Mouse (Mus musculus) hindbrain, embryonic 14.5 days (tissue): ENCODE data around the gene Gm14435. TPM values are rescaled to one million over a fixed set of nuclear protein-coding genes. Genes with fewer than 3 reads are reported as not detected.
"Not testable (repeated sequence)": the region's sequence is repeated elsewhere in the genome, so short reads cannot be mapped to it uniquely, and the experiment has no call there.

Experiments used
- ATAC-seq: fragments of 200-750 bp; cut with Nextera tagmentation; 2 replicates; pipeline ENCODE4 v1.8.0; 2017; ENCODE audit warnings: moderate number of reproducible peaks, mild to moderate bottlenecking, moderate TSS enrichment, moderate library complexity; ENCODE audit not compliant: low FRiP score
- DNase-seq: peaks from one replicate; pipeline ENCODE4 v3.0.0-alpha.2; 2015; ENCODE audit warnings: low spot score
- H3K27ac ChIP-seq: fragments of 300-500 bp; sonication (generic); 2 replicates; pipeline ENCODE4 v1.5.1; 2014; ENCODE audit warnings: mild to moderate bottlenecking, moderate library complexity
- H3K27me3 ChIP-seq: fragments of 300-500 bp; sonication (generic); 2 replicates; pipeline ENCODE4 v1.6.1; 2014; ENCODE audit warnings: mild to moderate bottlenecking, low read length, mixed read lengths; ENCODE audit not compliant: control insufficient read depth, insufficient read depth
- H3K36me3 ChIP-seq: fragments of 300-500 bp; sonication (generic); replicated peaks from 2 replicates; pipeline ENCODE4 v1.6.1; 2014; ENCODE audit not compliant: control insufficient read depth, insufficient read depth
- H3K4me1 ChIP-seq: fragments of 300-500 bp; sonication (generic); replicated peaks from 2 replicates; pipeline ENCODE4 v1.6.1; 2014; ENCODE audit warnings: antibody characterized with exemption, low read length, mixed read lengths; ENCODE audit not compliant: control insufficient read depth, insufficient read depth
- H3K4me2 ChIP-seq: fragments of 300-500 bp; sonication (generic); replicated peaks from 2 replicates; pipeline ENCODE4 v1.6.1; 2014; ENCODE audit warnings: mild to moderate bottlenecking, moderate library complexity
- H3K4me3 ChIP-seq: fragments of 300-500 bp; sonication (generic); replicated peaks from 2 replicates; pipeline ENCODE4 v1.5.1; 2014; ENCODE audit warnings: mild to moderate bottlenecking, low read length
- H3K9ac ChIP-seq: fragments of 300-500 bp; sonication (generic); 2 replicates; pipeline ENCODE4 v1.6.1; 2014
- H3K9me3 ChIP-seq: fragments of 300-500 bp; sonication (generic); 2 replicates; pipeline ENCODE4 v1.6.1; 2016; ENCODE audit warnings: low read length; ENCODE audit not compliant: control insufficient read depth
- WGBS: fragments of 180-500 bp; shearing (Covaris S2); extraction: QIAGEN DNeasy Blood & Tissue Kit; methylation state at CpG from one replicate; pipeline ENCODE4 v1.1.7; 2014; 5-methylcytosine and 5-hydroxymethylcytosine counted together
- polyA plus RNA-seq: library from polyadenylated mRNA; unstranded; fragments of >200 nt; fragmentation: Nextera tagmentation; extraction: Ambion mirVana; gene quantifications from 2 replicates; pipeline ENCODE4 v1.2.1, GENCODE M21; 2014

The Gm14435 gene
- polyA plus RNA-seq = 9.8 and 12.7 TPM in 2 replicates

GRCm38 (mm10) chr2:176423294-176423693 is at the start of gene Gm14435:
Gene Gm14435, plus strand, starts transcription at chr2:176423594.
- ATAC-seq = not testable (repeated sequence)

More at GRCm38 (mm10) chr2:176423294-176423693, at the start of gene Gm14435:
- not testable (repeated sequence) for DNase-seq, H3K9ac ChIP-seq, H3K4me1 ChIP-seq, H3K36me3 ChIP-seq, H3K4me3 ChIP-seq, H3K4me2 ChIP-seq, H3K27ac ChIP-seq, H3K9me3 ChIP-seq, H3K27me3 ChIP-seq
- WGBS = no CpG with 5 or more reads among the region's 6 CpGs

Other genes with a start within 250 kb of the Gm14435 start
- 12.4 and 13.4 TPM in 2 replicates for gene 2210418O10Rik, start 197.0 kb upstream of the Gm14435 start, polyA plus RNA-seq
- not detected in 2 replicates for gene Gm11009, start 104.1 kb upstream of the Gm14435 start, polyA plus RNA-seq
- 6.7 and 24.5 TPM in 2 replicates for gene Gm14434, start 63.2 kb downstream of the Gm14435 start, polyA plus RNA-seq
- not detected in 2 replicates for gene Zfp967, start 97.5 kb downstream of the Gm14435 start, polyA plus RNA-seq
- 23.0 and 28.6 TPM in 2 replicates for gene Gm14308, start 212.8 kb downstream of the Gm14435 start, polyA plus RNA-seq
- gene Zfp973, start 246.9 kb downstream of the Gm14435 start, polyA plus RNA-seq = 9.1 and 11.9 TPM in 2 replicates